Mouse (Mus musculus): ENCODE results near the gene Alas2.

The Alas2 gene

DNA sequence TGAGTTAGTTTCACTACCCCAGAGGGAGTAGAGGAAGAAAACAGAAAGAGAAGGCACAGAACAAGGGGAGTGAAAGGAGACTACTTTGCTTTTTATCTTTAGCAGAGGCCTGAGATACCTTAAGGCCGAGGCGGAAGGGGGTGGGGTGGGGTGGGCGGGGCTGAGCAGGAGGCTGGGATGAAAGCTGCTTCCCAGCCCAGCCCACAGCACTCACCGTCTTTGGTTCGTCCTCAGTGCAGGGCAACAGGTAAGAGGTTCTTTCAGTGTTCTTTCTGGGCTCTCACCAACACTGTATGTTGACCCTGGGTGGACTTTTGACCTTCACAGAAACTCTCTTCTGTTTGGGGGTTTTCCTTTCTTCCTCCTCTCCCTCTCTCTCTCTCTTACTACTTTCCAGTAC, at the start of gene Alas2:
TSS of gene Alas2 (plus strand) at position 137 of the 400 bp plus-strand sequence.
- DNase-seq, result no peak

DNA sequence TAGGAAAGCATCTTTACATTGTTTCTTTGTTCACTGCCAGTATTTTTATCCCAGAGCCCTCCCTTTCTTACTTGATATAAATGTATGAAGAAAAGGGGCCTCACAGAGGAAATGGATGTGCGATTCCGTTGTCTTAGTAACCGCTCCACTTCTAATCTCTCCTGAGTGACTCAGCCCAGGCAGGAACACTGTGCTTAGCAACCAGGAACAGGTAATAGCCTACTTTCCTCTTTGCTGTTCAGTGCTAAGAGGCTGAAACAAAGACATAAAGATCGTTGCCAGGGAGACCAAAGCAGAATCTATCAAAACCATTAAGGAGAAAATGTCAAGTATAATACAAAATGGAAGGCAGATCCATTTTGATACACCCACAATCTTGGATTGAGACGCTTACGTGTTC, 38.5 kb upstream of the Alas2 start:
- DNase-seq, result no peak

GRCm38 (mm10) chrX:150510631-150511030, 36.5 kb upstream of the Alas2 start:
- peak in 1 of 2 experiments; percentile 17 for DNase-seq

- DNase-seq, result no peak
These were observed 35.9 kb upstream of the Alas2 start for GRCm38 (mm10) chrX:150511274-150511673.

DNA sequence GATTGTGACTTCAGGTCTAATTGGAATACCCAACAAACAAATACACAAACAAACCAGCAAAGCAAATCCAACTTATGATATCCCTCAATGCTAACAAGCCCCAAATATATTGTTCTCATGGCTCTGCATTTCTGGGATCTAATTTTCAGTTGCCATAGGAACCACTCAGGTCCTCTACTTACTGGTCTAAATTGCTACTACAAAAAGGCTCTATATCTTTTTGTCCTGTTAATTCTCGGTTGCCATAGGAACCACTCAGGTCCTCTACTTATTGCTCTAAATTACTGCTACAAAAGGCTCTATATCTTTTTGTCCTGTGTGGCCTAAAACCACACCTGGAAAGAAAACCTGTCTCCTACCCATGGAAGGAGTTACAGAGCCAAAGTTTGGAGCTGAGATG, 33.0 kb upstream of the Alas2 start:
- no peak for DNase-seq

GRCm38 (mm10) chrX:150516015-150516414, 31.2 kb upstream of the Alas2 start:
- no peak for DNase-seq

DNA sequence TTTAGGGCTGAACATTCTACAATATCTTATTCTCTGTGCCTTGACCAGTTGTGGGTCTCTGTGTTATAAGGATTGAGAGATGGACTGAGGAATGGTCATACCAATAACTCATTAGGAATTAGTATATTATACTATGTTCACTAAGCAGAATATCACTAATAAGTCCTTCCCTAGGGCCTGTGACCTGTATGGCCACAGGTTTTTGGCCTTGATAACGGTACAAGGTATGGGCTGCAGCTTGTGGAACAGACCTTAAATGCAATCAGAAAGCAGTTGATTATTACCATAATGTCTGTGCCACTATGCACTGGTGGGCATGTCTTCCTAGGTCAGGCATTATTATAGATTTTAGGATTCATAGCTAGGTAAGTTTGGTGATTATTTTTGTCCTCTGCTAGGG, 30.7 kb upstream of the Alas2 start:
- no peak for DNase-seq

- DNase-seq, result no peak
These were observed 7.1 kb upstream of the Alas2 start for GRCm38 (mm10) chrX:150540111-150540510.

GRCm38 (mm10) chrX:150541684-150542083, 5.5 kb upstream of the Alas2 start:
- DNase-seq, result no peak

DNA sequence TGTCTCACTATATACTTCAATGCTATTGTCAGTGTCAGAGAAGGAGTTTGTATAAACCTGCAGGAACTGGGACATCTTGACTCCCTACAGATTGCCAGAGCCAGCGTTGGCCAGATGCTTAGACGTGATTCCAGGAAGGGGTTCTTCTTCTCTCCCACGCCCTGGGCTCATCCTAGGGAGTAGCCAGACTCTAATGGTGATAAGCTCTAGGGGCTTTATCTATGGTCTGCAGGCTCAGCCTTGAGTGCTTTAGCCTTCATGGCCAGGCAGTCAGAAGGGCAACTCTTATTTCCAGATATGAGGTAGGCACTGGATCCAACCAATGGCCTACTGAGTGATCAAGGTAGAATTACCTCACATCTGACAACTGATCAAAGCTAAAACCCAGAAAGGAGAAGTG, 2.5 kb downstream of the Alas2 start:
- DNase-seq, result no peak

GRCm38 (mm10) chrX:150551986-150552385, 4.8 kb downstream of the Alas2 start:
- DNase-seq, result no peak

DNA sequence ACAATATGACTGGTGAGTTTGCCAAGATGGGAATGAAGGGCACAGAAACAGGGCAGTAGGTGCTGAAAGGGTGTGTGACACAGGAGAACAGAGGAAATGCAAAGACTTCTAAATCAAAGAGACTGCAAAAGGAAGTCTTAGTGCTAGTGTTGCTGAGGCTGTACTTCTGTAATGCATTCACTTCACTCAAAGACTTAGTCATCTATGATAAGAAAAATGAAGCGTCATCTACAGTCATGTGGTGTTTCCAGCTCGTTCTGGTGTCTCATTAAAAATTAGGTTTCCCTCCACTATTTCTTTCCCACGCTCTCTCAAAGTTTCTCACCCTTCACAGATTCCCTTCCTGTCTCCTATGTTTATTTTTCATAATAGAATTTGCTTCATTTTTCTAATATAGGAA, 6.9 kb downstream of the Alas2 start:
- DNase-seq, result no peak

GRCm38 (mm10) chrX:150564644-150565357, 17.6 kb downstream of the Alas2 start:
- no peak for DNase-seq

GRCm38 (mm10) chrX:150581921-150582320, 34.7 kb downstream of the Alas2 start:
- DNase-seq, result no peak

DNA sequence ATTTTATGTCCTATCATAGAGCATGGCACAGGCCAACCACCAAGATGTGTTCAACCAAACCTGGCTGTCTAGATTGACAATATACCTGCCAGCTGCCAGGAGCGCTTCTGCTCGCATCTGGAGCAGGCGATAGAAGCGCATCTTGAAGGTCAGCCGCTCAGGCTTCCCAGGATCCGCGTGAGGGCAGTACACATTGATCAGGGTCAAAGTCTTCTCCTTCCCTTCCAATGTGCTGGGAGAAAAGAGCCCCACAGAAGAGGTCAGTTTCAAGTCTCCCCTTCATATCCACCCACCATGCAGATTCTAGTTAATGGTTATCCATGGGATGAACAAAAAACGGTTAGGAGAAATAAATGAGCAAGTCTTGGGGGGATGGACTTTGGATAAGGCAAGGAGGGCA, 37.9 kb downstream of the Alas2 start:
- no peak for DNase-seq

GRCm38 (mm10) chrX:150588023-150588764, 41.0 kb downstream of the Alas2 start, which contains the start of gene Pfkfb1:
Pfkfb1 (plus strand) TSS chrX:150588229.
- peak; percentile 84 to 87 for DNase-seq

- DNase-seq, result no peak
These were observed 42.5 kb downstream of the Alas2 start, which contains the start of gene Apex2 for GRCm38 (mm10) chrX:150589696-150590095. Apex2 (minus strand) TSS chrX:150589868.

DNA sequence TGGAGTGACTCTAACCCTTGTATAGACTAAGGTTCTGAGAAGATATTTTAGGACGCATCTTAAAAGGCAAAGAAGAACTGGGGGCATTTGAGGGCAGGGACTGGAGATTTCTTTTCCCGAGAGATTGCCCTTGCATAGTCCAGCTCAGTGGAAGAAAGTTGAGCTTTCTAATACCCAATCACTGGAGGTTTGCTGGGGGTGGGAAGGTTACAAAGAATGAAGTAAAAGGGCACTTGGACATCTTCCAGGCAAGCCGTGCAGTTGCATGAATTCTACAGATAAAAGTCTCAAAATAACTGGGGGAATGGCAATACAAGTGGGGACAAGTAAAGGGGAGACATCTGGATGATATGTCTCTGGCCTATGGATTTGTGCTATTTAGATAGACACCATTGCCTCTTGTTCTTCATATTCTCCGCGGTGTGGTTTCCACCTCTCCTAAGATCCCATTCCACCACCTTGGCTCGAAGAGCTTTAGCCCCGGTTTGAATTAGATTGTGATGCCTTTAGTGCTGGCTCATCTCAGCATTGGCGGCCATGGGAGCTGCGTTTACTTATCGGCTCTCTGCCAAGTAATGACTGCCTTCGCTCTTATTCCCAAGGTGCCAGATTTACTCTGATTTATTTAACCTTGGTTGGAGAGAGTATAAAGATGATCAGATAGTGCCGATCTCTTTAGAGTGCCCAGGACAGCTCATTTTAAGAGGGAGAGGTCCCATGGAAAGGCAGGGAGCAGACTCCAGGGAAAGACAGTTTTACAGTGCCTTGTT, 46.3 kb downstream of the Alas2 start:
- no peak for DNase-seq

DNA sequence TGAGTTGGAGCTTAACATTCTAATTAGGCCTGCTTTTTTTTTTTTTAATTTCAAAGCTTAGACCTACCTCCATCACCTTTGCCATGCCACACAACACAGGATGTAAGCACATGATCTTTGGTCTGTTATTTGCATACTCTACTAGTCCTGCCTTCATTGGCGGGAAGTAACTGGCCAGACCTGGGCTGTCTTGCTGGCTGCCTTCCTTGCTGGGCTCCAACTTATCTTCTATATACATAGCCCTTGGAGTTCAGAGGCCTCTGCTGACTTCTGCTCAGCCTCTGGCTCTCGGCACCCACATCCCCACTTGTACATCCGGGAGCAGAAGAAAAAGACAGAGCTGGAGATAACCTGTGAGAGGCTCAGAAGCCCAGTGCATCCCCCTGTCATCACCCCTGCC, 47.0 kb downstream of the Alas2 start:
- DNase-seq, result no peak

DNA sequence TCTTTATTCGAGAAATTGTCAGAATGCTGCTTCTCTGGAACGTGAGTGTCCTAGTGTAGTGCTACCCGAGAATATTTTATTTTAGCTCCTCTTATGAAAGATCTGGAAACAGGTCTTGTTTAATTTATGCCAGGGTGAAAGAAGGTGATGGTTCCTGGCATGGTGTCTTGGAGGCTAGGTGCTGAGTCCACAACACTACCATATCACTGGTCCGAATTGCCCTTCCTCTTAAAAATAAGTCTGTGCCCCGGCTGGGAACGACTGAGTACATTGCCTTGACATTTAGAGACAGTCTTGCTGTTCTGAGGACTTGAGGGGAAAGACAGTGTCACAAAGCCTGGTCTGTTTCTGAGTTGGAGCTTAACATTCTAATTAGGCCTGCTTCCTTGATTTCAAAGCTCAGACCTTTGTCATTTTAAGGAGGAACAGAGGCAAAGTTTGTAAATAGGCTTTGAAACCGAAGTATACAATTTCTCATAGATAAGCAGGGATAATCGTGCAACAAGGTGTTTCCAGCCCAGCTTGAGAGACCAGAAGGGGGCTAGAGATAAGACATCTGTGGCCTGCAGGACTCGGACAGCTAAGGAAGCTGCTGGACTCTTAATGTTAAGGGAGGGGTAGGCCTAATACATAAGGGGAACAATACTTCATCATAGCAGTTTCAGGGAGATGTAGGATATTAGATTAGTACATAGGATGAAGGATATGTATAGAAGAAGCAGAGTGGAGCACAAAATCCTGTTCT, 48.0 kb downstream of the Alas2 start:
- no peak for DNase-seq

- no peak for DNase-seq
These were observed 51.7 kb downstream of the Alas2 start for GRCm38 (mm10) chrX:150598882-150599281.

Data from lung, postnatal 4 days (tissue).